Mouse (Mus musculus): ENCODE measurements around the gene Jmjd1c. TPM values are rescaled to one million over a fixed set of nuclear protein-coding genes. Genes with fewer than 3 reads are reported as not detected.

The Jmjd1c gene
- total and polyA plus RNA-seq, 2 experiments = 5.7 to 44.8 TPM

DNA sequence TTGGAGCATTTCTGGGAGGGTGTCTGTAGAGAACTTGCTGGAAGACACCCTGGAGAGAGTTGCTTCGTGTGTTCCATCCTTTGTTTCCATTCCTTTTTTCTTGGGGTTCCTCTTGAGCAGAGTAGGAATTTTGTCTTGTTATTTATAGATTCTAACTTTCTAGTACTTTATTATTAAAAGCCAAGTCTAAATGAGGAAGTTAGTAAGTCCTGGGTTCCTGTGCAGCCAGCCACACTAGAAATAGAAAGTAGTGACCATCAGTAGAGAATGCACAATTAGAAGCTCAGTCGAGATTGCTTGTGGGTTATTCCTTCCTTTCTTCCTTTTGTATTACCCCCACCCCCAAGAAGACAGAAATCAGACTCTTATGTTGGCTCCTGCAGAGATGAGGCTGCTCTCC, 27.8 kb downstream of the Jmjd1c start:
- WGBS = 66% methylated on average over 2 of the region's 2 CpGs
- Histone ChIP-seq H3K9ac (ENCODE audit: low read depth, low read length) (no peak overlapping the region), H3K27me3 (ENCODE audit: control insufficient read depth, insufficient read depth, low read length) (no peaks in the 10 kb centered on the region), H3K79me2 (ENCODE audit: control insufficient read depth, insufficient read depth, low read length) (peaks cover 44% of the 10 kb centered on the region), H3K4me3 (ENCODE audit: insufficient read depth, low read depth, low read length) (no peak overlapping the region), H3K36me3 (ENCODE audit: control insufficient read depth, insufficient read depth, low read length) (no peaks in the 10 kb centered on the region), H3K4me1 (ENCODE audit: control insufficient read depth, insufficient read depth, low read length) (peaks cover 10% of the 10 kb centered on the region; the same call in 1 of the 2 replicates), H3K27ac (replicated peaks; ENCODE audit: insufficient read depth, low read depth, low read length) (0 out of 2 replicates have a peak overlapping the region, but pooled peaks have one; percentile 28)
- DNase-seq (ENCODE audit: extremely low read depth, low read depth, low spot score) = no peak
- TF ChIP-seq POLR2A (IDR thresholded peaks at IDR 0.05; ENCODE audit: extremely low read depth, insufficient read depth, low read length) (no peak), CTCF (IDR thresholded peaks at IDR 0.05; ENCODE audit: low read depth, low read length) (no peak)

GRCm38 (mm10) chr10:67124156-67124555, 28.2 kb downstream of the Jmjd1c start:
- TF ChIP-seq CTCF (IDR thresholded peaks at IDR 0.05; ENCODE audit: low read depth, low read length) (no peak), POLR2A (IDR thresholded peaks at IDR 0.05; ENCODE audit: extremely low read depth, insufficient read depth, low read length) (no peak)
- H3K27ac ChIP-seq (replicated peaks; ENCODE audit: insufficient read depth, low read depth, low read length) = no peak overlapping the region
- H3K4me1 ChIP-seq (ENCODE audit: control insufficient read depth, insufficient read depth, low read length) = peaks cover 10% of the 10 kb centered on the region; the same call in 1 of the 2 replicates
- no peak overlapping the region for H3K4me3 ChIP-seq (ENCODE audit: insufficient read depth, low read depth, low read length)
- DNase-seq (ENCODE audit: extremely low read depth, low read depth, low spot score) = no peak
- H3K36me3 ChIP-seq (ENCODE audit: control insufficient read depth, insufficient read depth, low read length) = no peaks in the 10 kb centered on the region
- WGBS = 78% methylated on average over 4 of the region's 4 CpGs
- no peaks in the 10 kb centered on the region for H3K27me3 ChIP-seq (ENCODE audit: control insufficient read depth, insufficient read depth, low read length)
- H3K9ac ChIP-seq (ENCODE audit: low read depth, low read length) = no peak overlapping the region
- H3K79me2 ChIP-seq (ENCODE audit: control insufficient read depth, insufficient read depth, low read length) = peaks cover 43% of the 10 kb centered on the region

GRCm38 (mm10) chr10:67126061-67126858, 30.3 kb downstream of the Jmjd1c start:
- Histone ChIP-seq H3K4me1 (ENCODE audit: control insufficient read depth, insufficient read depth, low read length) (peaks cover 2% of the 10 kb centered on the region; the same call in 1 of the 2 replicates), H3K27ac (replicated peaks; ENCODE audit: insufficient read depth, low read depth, low read length) (no peak overlapping the region), H3K4me3 (ENCODE audit: insufficient read depth, low read depth, low read length) (peak overlapping the region; percentile 98), H3K9ac (ENCODE audit: low read depth, low read length) (peak overlapping the region; percentile 88), H3K27me3 (ENCODE audit: control insufficient read depth, insufficient read depth, low read length) (no peaks in the 10 kb centered on the region), H3K79me2 (ENCODE audit: control insufficient read depth, insufficient read depth, low read length) (peaks cover 39% of the 10 kb centered on the region), H3K36me3 (ENCODE audit: control insufficient read depth, insufficient read depth, low read length) (no peaks in the 10 kb centered on the region)
- peak; percentile 52 for DNase-seq (ENCODE audit: extremely low read depth, low read depth, low spot score)
- WGBS = 3% methylated on average over 50 of the region's 50 CpGs
- TF ChIP-seq CTCF (IDR thresholded peaks at IDR 0.05; ENCODE audit: low read depth, low read length) = no peak
- no peak for TF ChIP-seq POLR2A (IDR thresholded peaks at IDR 0.05; ENCODE audit: extremely low read depth, insufficient read depth, low read length)

- no peak for TF ChIP-seq CTCF (IDR thresholded peaks at IDR 0.05; ENCODE audit: low read depth, low read length)
- no peak for TF ChIP-seq POLR2A (IDR thresholded peaks at IDR 0.05; ENCODE audit: extremely low read depth, insufficient read depth, low read length)
- no peak for DNase-seq (ENCODE audit: extremely low read depth, low read depth, low spot score)
- Histone ChIP-seq H3K27ac (replicated peaks; ENCODE audit: insufficient read depth, low read depth, low read length) (no peak overlapping the region), H3K27me3 (ENCODE audit: control insufficient read depth, insufficient read depth, low read length) (no peaks in the 10 kb centered on the region), H3K79me2 (ENCODE audit: control insufficient read depth, insufficient read depth, low read length) (peaks cover 35% of the 10 kb centered on the region), H3K4me3 (ENCODE audit: insufficient read depth, low read depth, low read length) (peak overlapping the region; percentile 98), H3K36me3 (ENCODE audit: control insufficient read depth, insufficient read depth, low read length) (no peaks in the 10 kb centered on the region), H3K4me1 (ENCODE audit: control insufficient read depth, insufficient read depth, low read length) (peaks cover 3% of the 10 kb centered on the region; the same call in 1 of the 2 replicates), H3K9ac (ENCODE audit: low read depth, low read length) (peak overlapping the region; percentile 88)
- WGBS = 1% methylated on average over 108 of the region's 115 CpGs
These were observed 31.2 kb downstream of the Jmjd1c start for GRCm38 (mm10) chr10:67126859-67127758.

DNA sequence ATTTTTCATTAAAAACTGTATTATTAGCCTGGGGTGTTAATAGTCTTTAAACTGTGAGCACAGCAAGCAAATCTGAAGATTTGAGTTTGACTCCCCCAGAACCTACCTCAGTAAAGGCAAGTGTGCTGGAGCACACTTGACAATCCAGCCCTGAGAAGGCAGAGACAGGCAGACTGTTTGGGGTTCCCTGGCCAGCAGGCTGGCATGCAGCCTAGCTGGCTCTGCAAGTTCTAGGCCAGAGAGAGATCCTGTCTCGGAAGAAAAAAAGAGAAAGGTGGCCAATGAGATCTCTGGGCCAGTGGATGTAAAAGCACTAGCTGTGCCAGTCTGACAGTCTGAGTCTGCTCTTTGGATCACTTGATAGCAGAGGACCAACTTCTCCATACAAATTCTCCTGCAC, 33.6 kb downstream of the Jmjd1c start:
- DNase-seq (ENCODE audit: extremely low read depth, low read depth, low spot score) = peak; percentile 71
- TF ChIP-seq POLR2A (IDR thresholded peaks at IDR 0.05; ENCODE audit: extremely low read depth, insufficient read depth, low read length) = no peak
- TF ChIP-seq CTCF (IDR thresholded peaks at IDR 0.05; ENCODE audit: low read depth, low read length) = no peak
- H3K27ac ChIP-seq (replicated peaks; ENCODE audit: insufficient read depth, low read depth, low read length) = no peak overlapping the region
- no peak overlapping the region for H3K4me3 ChIP-seq (ENCODE audit: insufficient read depth, low read depth, low read length)
- peaks cover 23% of the 10 kb centered on the region for H3K79me2 ChIP-seq (ENCODE audit: control insufficient read depth, insufficient read depth, low read length)
- no peaks in the 10 kb centered on the region for H3K27me3 ChIP-seq (ENCODE audit: control insufficient read depth, insufficient read depth, low read length)
- H3K9ac ChIP-seq (ENCODE audit: low read depth, low read length) = no peak overlapping the region
- peaks cover 6% of the 10 kb centered on the region; the same call in 1 of the 2 replicates for H3K4me1 ChIP-seq (ENCODE audit: control insufficient read depth, insufficient read depth, low read length)
- 5% methylated on average over 1 of the region's 1 CpGs for WGBS
- H3K36me3 ChIP-seq (ENCODE audit: control insufficient read depth, insufficient read depth, low read length) = no peaks in the 10 kb centered on the region
